In genomic region chr6:72099281-72099680, GRCm38 (mm10) we compare ENCODE assay signal across 8 mouse cellular contexts. TPM values are rescaled to one million over a fixed set of nuclear protein-coding genes. Genes with fewer than 3 reads are reported as not detected.
A peak's percentile ranks its signal among the peaks of the same experiment; 100 is the strongest.
DNase-seq lines count a peak whose midpoint lies in the region; ATAC-seq and TF ChIP-seq lines count a peak whose summit lies in the region.

No protein-coding gene starts in this region.

- H3K4me1 ChIP-seq in megakaryocyte, embryonic 14.5 days, result peaks cover 69% of the 10 kb centered on the region
- H3K4me1 ChIP-seq in limb, embryonic 10.5 days, result peaks cover 36% of the 10 kb centered on the region
- H3K4me1 ChIP-seq in neural tube, embryonic 14.5 days (ENCODE audit: control insufficient read depth, insufficient read depth, low read length), result peaks cover 9% of the 10 kb centered on the region; the same call in 1 of the 2 replicates
- H3K4me1 ChIP-seq in lung, adult 2 months (ENCODE audit: control insufficient read depth, insufficient read depth, low read length), result peaks cover 11% of the 10 kb centered on the region

- peaks cover 16% of the 10 kb centered on the region for H3K27me3 ChIP-seq in megakaryocyte, embryonic 14.5 days (replicated peaks)
- H3K27me3 ChIP-seq in limb, embryonic 10.5 days (ENCODE audit: low read depth, poor library complexity, severe bottlenecking), result no peaks in the 10 kb centered on the region
- H3K27me3 ChIP-seq in neural tube, embryonic 14.5 days (ENCODE audit: control insufficient read depth, insufficient read depth, low read length), result no peaks in the 10 kb centered on the region

- peak overlapping the region; percentile 95 for H3K4me3 ChIP-seq in megakaryocyte, embryonic 14.5 days (replicated peaks)
- 0 out of 2 replicates have a peak overlapping the region, but pooled peaks have one; percentile 79 for H3K4me3 ChIP-seq in limb, embryonic 10.5 days
- H3K4me3 ChIP-seq in neural tube, embryonic 14.5 days (ENCODE audit: low read depth, low read length), result peak overlapping the region; percentile 91
- H3K4me3 ChIP-seq in lung, adult 2 months (replicated peaks; ENCODE audit: extremely low read depth, low read depth, low read length), result no peak overlapping the region

- no peak for TF ChIP-seq CTCF in lung, adult 2 months (IDR thresholded peaks at IDR 0.05; ENCODE audit: insufficient read depth, low read length)

- H3K9ac ChIP-seq in neural tube, embryonic 14.5 days (replicated peaks; ENCODE audit: low read depth, low read length), result peak overlapping the region; percentile 18; the same call in 1 of the 2 replicates

- peak overlapping the region; percentile 79 for H3K4me2 ChIP-seq in neural tube, embryonic 14.5 days (ENCODE audit: low read depth, low read length)

- ATAC-seq in megakaryocyte, adult 5-6 weeks (ENCODE audit: poor library complexity, severe bottlenecking), result no peak
- no peak for ATAC-seq in neural tube, embryonic 14.5 days (ENCODE audit: low read depth)

- no peak overlapping the region for H3K27ac ChIP-seq in limb, embryonic 10.5 days
- H3K27ac ChIP-seq in neural tube, embryonic 14.5 days (ENCODE audit: low read depth, low read length), result no peak overlapping the region

- no peaks in the 10 kb centered on the region for H3K9me3 ChIP-seq in megakaryocyte, embryonic 14.5 days
- no peaks in the 10 kb centered on the region for H3K9me3 ChIP-seq in limb, embryonic 10.5 days (replicated peaks)
- H3K9me3 ChIP-seq in neural tube, embryonic 14.5 days (ENCODE audit: control insufficient read depth, low read length), result no peaks in the 10 kb centered on the region

- 81% methylated on average over 3 of the region's 3 CpGs for whole genome bisulfite sequencing in limb, embryonic 10.5 days
- 85% methylated on average over 3 of the region's 3 CpGs for WGBS in neural tube, embryonic 14.5 days
- WGBS in lung, adult 2 months, result 71% methylated on average over 3 of the region's 3 CpGs

- TF ChIP-seq POLR2A in lung, adult 2 months (IDR thresholded peaks at IDR 0.05; ENCODE audit: borderline replicate concordance, extremely low read depth, low read depth, low read length), result no peak

- peak; percentile 51 for DNase-seq in cerebellum, adult 11-12 months
- DNase-seq in cerebellum, adult 8-10 months, result no peak
- DNase-seq in limb, embryonic 10.5 days (ENCODE audit: low spot score), result no peak
- no peak for DNase-seq in adrenal gland, postnatal 36 days
- no peak for DNase-seq in lung, adult 2 months

- peaks cover 4% of the 10 kb centered on the region for H3K36me3 ChIP-seq in megakaryocyte, embryonic 14.5 days (replicated peaks; ENCODE audit: low read length)
- no peaks in the 10 kb centered on the region for H3K36me3 ChIP-seq in limb, embryonic 10.5 days
- no peaks in the 10 kb centered on the region for H3K36me3 ChIP-seq in neural tube, embryonic 14.5 days (ENCODE audit: control insufficient read depth, insufficient read depth, low read length)

RNA-seq across cellular contexts. Expression of gene St3gal5, which starts 1.9 kb away (rescaled TPM):
- 10.8 and 22.3 TPM in 2 replicates for polyA plus RNA-seq in megakaryocyte, embryonic 14.5 days (2012; ENCODE audit: insufficient read depth, low replicate concordance)
- total RNA-seq in megakaryocyte, adult 5-6 weeks (2015), result 57.9 and 69.2 TPM in 2 replicates
- 73.5 and 121 TPM in 2 replicates for total RNA-seq in megakaryocyte, adult 5-6 weeks (2017)
- 26.7 and 26.8 TPM in 2 replicates for polyA plus RNA-seq in limb, embryonic 10.5 days (2016; fragmentation: Nextera tagmentation; extraction: Ambion mirVana)
- 77.9 and 78.5 TPM in 2 replicates for polyA plus RNA-seq in neural tube, embryonic 14.5 days (2014; fragmentation: Nextera tagmentation; extraction: Ambion mirVana)
- total RNA-seq in adrenal gland, postnatal 36 days (2021), result 100 to 1,000 TPM; 109 to 295 TPM
- polyA plus RNA-seq in lung, adult 2 months (2012; rRNA removed), result 26.7 and 28.3 TPM in 2 replicates
